Mouse (Mus musculus) liver, adult 2 months (tissue): ENCODE results near the gene Cabin1.

Experiments
- CTCF ChIP-seq: fragments of 200-500 bp; IDR thresholded peaks from 2 replicates; pipeline ENCODE4 v1.5.1; 2011; ENCODE audit warnings: low read depth, low read length, control low read depth
- POLR2A ChIP-seq: fragments of 200-500 bp; IDR thresholded peaks from 2 replicates; pipeline ENCODE4 v1.6.1; 2011; ENCODE audit warnings: low read length, control low read depth; ENCODE audit not compliant: insufficient read depth; ENCODE audit errors: extremely low read depth

- no peak for TF ChIP-seq CTCF
- no peak for TF ChIP-seq POLR2A
Measured at GRCm38 (mm10) chr10:75667115-75667910, 96.8 kb downstream of the Cabin1 start.
